Mouse (Mus musculus) midbrain, embryonic 10.5 days (tissue): ENCODE results near the gene P2ry12. TPM values are rescaled to one million over a fixed set of nuclear protein-coding genes. Genes with fewer than 3 reads are reported as not detected.

ENCODE experiments used
- DNase-seq: peaks from one replicate; pipeline ENCODE4 v3.0.0-alpha.2; 2017; ENCODE audit warnings: low spot score
- H3K27ac ChIP-seq: fragments of 300-500 bp; sonication (generic); replicated peaks from 2 replicates; pipeline ENCODE4 v1.5.1; 2016; ENCODE audit warnings: mild to moderate bottlenecking
- H3K27me3 ChIP-seq: fragments of 300-500 bp; sonication (generic); 2 replicates; pipeline ENCODE4 v1.6.1; 2016; ENCODE audit warnings: low read depth, mild to moderate bottlenecking; ENCODE audit not compliant: poor library complexity, severe bottlenecking
- H3K36me3 ChIP-seq: fragments of 300-500 bp; sonication (generic); 2 replicates; pipeline ENCODE4 v1.6.1; 2016; ENCODE audit warnings: mild to moderate bottlenecking, moderate library complexity
- H3K4me1 ChIP-seq: fragments of 300-500 bp; sonication (generic); 2 replicates; pipeline ENCODE4 v1.6.1; 2016
- H3K4me3 ChIP-seq: fragments of 300-500 bp; sonication (generic); 2 replicates; pipeline ENCODE4 v1.5.1; 2016; ENCODE audit warnings: mild to moderate bottlenecking, moderate library complexity
- H3K9me3 ChIP-seq: fragments of 300-500 bp; sonication (generic); replicated peaks from 2 replicates; pipeline ENCODE4 v1.6.1; 2016; ENCODE audit warnings: mild to moderate bottlenecking
- WGBS: fragments of 180-500 bp; shearing (Covaris S2); methylation state at CpG from one replicate; pipeline ENCODE4 v1.1.7; 2016; 5-methylcytosine and 5-hydroxymethylcytosine counted together
- polyA plus RNA-seq: library from polyadenylated mRNA; unstranded; fragments of >200 nt; fragmentation: Nextera tagmentation; extraction: Ambion mirVana; gene quantifications from 2 replicates; pipeline ENCODE4 v1.2.1, GENCODE M21; 2016

Gene P2ry12
- polyA plus RNA-seq, 1 experiment from 2014 or later = 0.70 TPM

DNA sequence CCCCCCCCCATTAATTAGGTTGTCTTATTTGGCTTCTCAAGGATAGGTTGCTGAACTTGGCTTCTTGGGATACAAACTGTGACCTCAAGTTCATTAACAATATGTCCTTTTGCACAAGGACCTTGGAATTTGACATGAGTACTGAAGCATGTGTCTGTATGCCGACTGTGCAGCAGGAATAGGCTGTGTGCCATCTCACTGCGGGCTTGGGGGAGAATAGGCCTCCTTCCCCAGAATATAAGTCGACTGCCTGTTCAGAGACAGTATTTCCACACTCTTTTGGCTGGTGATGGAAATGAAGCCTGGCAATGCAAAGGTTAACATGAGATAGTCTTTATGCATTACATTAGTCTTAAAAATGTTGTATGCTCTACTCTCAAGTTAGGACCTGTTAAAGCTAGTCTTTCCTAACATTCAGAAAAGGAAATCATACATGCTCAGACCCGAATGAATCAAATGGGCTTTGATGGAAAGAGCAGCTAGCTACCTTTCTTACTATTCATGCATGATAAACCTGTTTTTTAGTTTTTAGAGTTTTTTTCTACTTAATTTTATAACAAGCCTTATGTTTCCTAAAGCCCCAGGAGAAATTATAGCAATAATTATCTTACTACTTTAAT lies 65.2 kb downstream of the P2ry12 start:
- H3K9me3 ChIP-seq = no peaks in the 10 kb centered on the region
- H3K27me3 ChIP-seq = no peaks in the 10 kb centered on the region
- DNase-seq = no peak
- H3K36me3 ChIP-seq = no peaks in the 10 kb centered on the region
- H3K4me1 ChIP-seq = no peaks in the 10 kb centered on the region
- no peak overlapping the region for H3K27ac ChIP-seq
- H3K4me3 ChIP-seq = no peak overlapping the region
- WGBS = 88% methylated on average over 4 of the region's 4 CpGs

DNA sequence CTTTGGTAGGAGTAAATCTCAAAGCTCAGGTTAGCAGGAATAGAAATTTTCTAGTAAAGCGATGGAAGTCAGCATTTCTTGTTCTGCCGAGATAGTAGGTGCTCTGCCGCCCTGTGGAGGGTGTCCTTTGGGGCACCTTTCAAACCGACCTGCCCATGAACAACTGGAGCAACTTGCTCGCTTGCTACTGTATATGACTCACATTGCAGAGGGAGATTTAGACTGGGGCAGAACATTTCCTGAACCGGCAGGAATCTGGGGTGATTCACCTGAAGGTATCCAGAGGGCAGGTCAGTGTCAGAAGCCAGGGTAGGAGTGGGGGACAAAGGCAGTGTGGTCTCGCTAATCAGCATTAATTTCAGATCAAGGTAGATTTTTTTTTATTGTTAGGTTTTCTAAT lies 67.7 kb downstream of the P2ry12 start, which contains the start of gene Gpr87:
Gpr87 (minus strand) TSS at position 167 of the 400 bp plus-strand sequence.
- WGBS = 93% methylated on average over 7 of the region's 7 CpGs
- H3K36me3 ChIP-seq = no peaks in the 10 kb centered on the region
- no peak for DNase-seq

GRCm38 (mm10) chr3:59194099-59194498 lies 68.6 kb downstream of the P2ry12 start:
- no peaks in the 10 kb centered on the region for H3K27me3 ChIP-seq
- no peak overlapping the region for H3K27ac ChIP-seq
- WGBS = 94% methylated on average over 7 of the region's 7 CpGs
- no peaks in the 10 kb centered on the region for H3K4me1 ChIP-seq
- no peak for DNase-seq
- H3K36me3 ChIP-seq = no peaks in the 10 kb centered on the region
- H3K4me3 ChIP-seq = no peak overlapping the region
- no peaks in the 10 kb centered on the region for H3K9me3 ChIP-seq

More for the DNA sequence above, 67.7 kb downstream of the P2ry12 start, which contains the start of gene Gpr87:
- no peak within 1 kb of the TSS for H3K4me3 ChIP-seq
- no peaks in the 10 kb centered on the region for H3K4me1 ChIP-seq
- H3K27ac ChIP-seq = no peak within 1 kb of the TSS
- no peaks in the 10 kb centered on the region for H3K27me3 ChIP-seq
- no peaks in the 10 kb centered on the region for H3K9me3 ChIP-seq

- Histone ChIP-seq H3K4me1 (no peaks in the 10 kb centered on the region), H3K27ac (no peak overlapping the region), H3K9me3 (no peaks in the 10 kb centered on the region), H3K27me3 (no peaks in the 10 kb centered on the region), H3K4me3 (no peak overlapping the region), H3K36me3 (no peaks in the 10 kb centered on the region)
- WGBS = 96% methylated on average over 6 of the region's 6 CpGs
- DNase-seq = no peak
Measured at GRCm38 (mm10) chr3:59191674-59192073, 71.0 kb downstream of the P2ry12 start.

DNA sequence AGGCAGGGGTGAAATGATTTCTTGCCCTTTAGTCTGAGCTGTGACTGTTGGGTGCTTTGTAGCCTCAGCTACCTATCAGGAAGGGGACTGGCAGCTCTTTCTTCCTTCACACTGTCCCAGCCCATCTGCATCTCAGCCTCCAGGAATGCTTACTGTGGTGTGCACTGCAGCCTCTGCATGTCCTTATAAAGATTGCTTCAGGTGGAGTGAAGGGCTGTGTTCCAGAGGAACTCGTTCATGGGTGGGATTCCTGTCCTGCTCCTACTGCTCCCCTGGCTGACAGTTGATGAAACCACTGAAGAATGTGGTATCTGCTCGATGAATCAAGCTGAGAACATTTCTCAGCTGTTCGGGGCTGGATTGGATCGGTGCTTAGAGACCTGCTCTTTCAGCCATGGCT lies 75.3 kb downstream of the P2ry12 start:
- Histone ChIP-seq H3K9me3 (no peaks in the 10 kb centered on the region), H3K4me1 (no peaks in the 10 kb centered on the region), H3K4me3 (no peak overlapping the region), H3K27ac (no peak overlapping the region), H3K36me3 (no peaks in the 10 kb centered on the region), H3K27me3 (no peaks in the 10 kb centered on the region)
- DNase-seq = no peak
- WGBS = 94% methylated on average over 4 of the region's 4 CpGs

GRCm38 (mm10) chr3:59185662-59186061 lies 77.0 kb downstream of the P2ry12 start:
- no peak for DNase-seq
- Histone ChIP-seq H3K27ac (no peak overlapping the region), H3K4me3 (no peak overlapping the region), H3K4me1 (no peaks in the 10 kb centered on the region), H3K36me3 (no peaks in the 10 kb centered on the region), H3K9me3 (no peaks in the 10 kb centered on the region), H3K27me3 (no peaks in the 10 kb centered on the region)
- 93% methylated on average over 4 of the region's 4 CpGs for WGBS

GRCm38 (mm10) chr3:59182129-59182528 lies 80.5 kb downstream of the P2ry12 start:
- Histone ChIP-seq H3K4me1 (no peaks in the 10 kb centered on the region), H3K4me3 (no peak overlapping the region), H3K9me3 (no peaks in the 10 kb centered on the region), H3K27me3 (no peaks in the 10 kb centered on the region), H3K36me3 (no peaks in the 10 kb centered on the region), H3K27ac (no peak overlapping the region)
- DNase-seq = no peak

GRCm38 (mm10) chr3:59181134-59181533 lies 81.5 kb downstream of the P2ry12 start:
- no peaks in the 10 kb centered on the region for H3K9me3 ChIP-seq
- H3K4me3 ChIP-seq = no peak overlapping the region
- H3K36me3 ChIP-seq = no peaks in the 10 kb centered on the region
- DNase-seq = no peak
- 70% methylated on average over 5 of the region's 5 CpGs for WGBS
- H3K27ac ChIP-seq = no peak overlapping the region
- H3K27me3 ChIP-seq = no peaks in the 10 kb centered on the region
- no peaks in the 10 kb centered on the region for H3K4me1 ChIP-seq

DNA sequence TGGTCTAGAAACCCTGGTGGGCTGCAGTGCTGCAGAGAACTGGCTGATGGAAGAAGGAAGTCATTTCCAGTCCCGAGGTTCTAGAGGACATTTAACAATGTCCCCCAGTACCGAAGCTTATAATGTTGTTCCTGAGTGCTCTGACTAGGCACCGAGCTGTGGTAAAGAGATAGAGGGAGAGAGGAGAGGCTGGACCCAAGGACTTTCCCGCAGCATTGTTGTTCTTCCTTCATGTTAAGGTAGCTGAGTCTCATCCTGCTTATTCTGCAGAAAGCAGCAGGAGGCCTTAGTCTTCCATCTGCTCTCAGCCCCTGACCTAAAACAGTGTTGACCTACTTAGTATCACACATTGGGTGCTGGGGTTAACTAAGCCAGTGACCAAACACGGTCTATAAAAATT lies 85.8 kb downstream of the P2ry12 start:
- no peak overlapping the region for H3K4me3 ChIP-seq
- 71% methylated on average over 5 of the region's 5 CpGs for WGBS

GRCm38 (mm10) chr3:59175234-59175633 lies 87.4 kb downstream of the P2ry12 start:
- peak; percentile 24 for DNase-seq
- WGBS = 53% methylated on average over 5 of the region's 5 CpGs
- H3K36me3 ChIP-seq = no peaks in the 10 kb centered on the region

More for the DNA sequence above, 85.8 kb downstream of the P2ry12 start:
- Histone ChIP-seq H3K36me3 (no peaks in the 10 kb centered on the region), H3K4me1 (no peaks in the 10 kb centered on the region), H3K9me3 (no peaks in the 10 kb centered on the region), H3K27ac (no peak overlapping the region), H3K27me3 (no peaks in the 10 kb centered on the region)
- DNase-seq = no peak

GRCm38 (mm10) chr3:59174426-59175154 lies 88.1 kb downstream of the P2ry12 start:
- no peak for DNase-seq
- 89% methylated on average over 6 of the region's 6 CpGs for WGBS

More at GRCm38 (mm10) chr3:59175234-59175633, 87.4 kb downstream of the P2ry12 start:
- Histone ChIP-seq H3K27ac (no peak overlapping the region), H3K4me3 (no peak overlapping the region), H3K9me3 (no peaks in the 10 kb centered on the region), H3K27me3 (no peaks in the 10 kb centered on the region), H3K4me1 (0 out of 2 replicates have a peak, but pooled peaks cover under 1% of the 10 kb centered on the region)

GRCm38 (mm10) chr3:59169921-59170627 lies 92.6 kb downstream of the P2ry12 start:
- H3K9me3 ChIP-seq = no peaks in the 10 kb centered on the region
- no peak overlapping the region for H3K4me3 ChIP-seq
- no peak overlapping the region for H3K27ac ChIP-seq
- H3K36me3 ChIP-seq = no peaks in the 10 kb centered on the region
- DNase-seq = no peak
- no peaks in the 10 kb centered on the region for H3K27me3 ChIP-seq
- H3K4me1 ChIP-seq = 0 out of 2 replicates have a peak, but pooled peaks cover 5% of the 10 kb centered on the region
- WGBS = 68% methylated on average over 2 of the region's 2 CpGs

More at GRCm38 (mm10) chr3:59174426-59175154, 88.1 kb downstream of the P2ry12 start:
- Histone ChIP-seq H3K27ac (no peak overlapping the region), H3K36me3 (no peaks in the 10 kb centered on the region), H3K27me3 (no peaks in the 10 kb centered on the region), H3K4me3 (no peak overlapping the region), H3K9me3 (no peaks in the 10 kb centered on the region), H3K4me1 (0 out of 2 replicates have a peak, but pooled peaks cover 5% of the 10 kb centered on the region)
